In genomic region chr8:70831517-70831916, GRCm38 (mm10) we compare ENCODE assay signal across 26 mouse cellular contexts. TPM values are rescaled to one million over a fixed set of nuclear protein-coding genes. Genes with fewer than 3 reads are reported as not detected.
DNase-seq lines count a peak whose midpoint lies in the region; ATAC-seq and TF ChIP-seq lines count a peak whose summit lies in the region.
"Had no signal": no experiment of that assay in that cellular context is flagged by ENCODE, and none has a peak within 500 bp of the region (broad histone marks: within the 10 kb centered on the region; RNA-seq: fewer than 3 reads in every experiment).

No protein-coding gene starts in this region.

- peaks cover 17% of the 10 kb centered on the region for H3K4me1 ChIP-seq in heart, postnatal 0 days (ENCODE audit: control insufficient read depth, insufficient read depth)
- peaks cover 18% of the 10 kb centered on the region for H3K4me1 ChIP-seq in heart, embryonic 10.5 days
- 0 out of 2 replicates have a peak, but pooled peaks cover 2% of the 10 kb centered on the region for H3K4me1 ChIP-seq in midbrain, embryonic 11.5 days (ENCODE audit: control insufficient read depth, insufficient read depth, low read length)
- H3K4me1 ChIP-seq in midbrain, embryonic 14.5 days (ENCODE audit: control insufficient read depth, insufficient read depth, low read length), result no peaks in the 10 kb centered on the region
- H3K4me1 ChIP-seq: embryonic facial prominence, embryonic 13.5 days had no signal

- TF ChIP-seq CTCF in heart, postnatal 0 days (IDR thresholded peaks at IDR 0.05; ENCODE audit: low read depth), result no peak

- intact Hi-C loops in gastrocnemius, postnatal 36 days (cut with DNase I), result no loop called here

- no peaks in the 10 kb centered on the region for H3K27me3 ChIP-seq in heart, postnatal 0 days (ENCODE audit: control insufficient read depth, insufficient read depth, low read length)
- H3K27me3 ChIP-seq in heart, embryonic 10.5 days (ENCODE audit: insufficient read depth, poor library complexity, severe bottlenecking), result peaks cover 20% of the 10 kb centered on the region; the same call in 1 of the 2 replicates
- H3K27me3 ChIP-seq in midbrain, embryonic 11.5 days (ENCODE audit: control insufficient read depth, insufficient read depth, low read length), result no peaks in the 10 kb centered on the region
- no peaks in the 10 kb centered on the region for H3K27me3 ChIP-seq in midbrain, embryonic 14.5 days (ENCODE audit: control insufficient read depth, insufficient read depth, low read length)
- H3K27me3 ChIP-seq: embryonic facial prominence, embryonic 13.5 days; limb, embryonic 13.5 days; midbrain, embryonic 12.5 days; neural tube, embryonic 13.5 days had no signal

- 0 out of 2 replicates have a peak overlapping the region, but pooled peaks have one; percentile 4 for H3K27ac ChIP-seq in heart, postnatal 0 days (ENCODE audit: low read depth)
- H3K27ac ChIP-seq in heart, embryonic 10.5 days, result no peak overlapping the region
- H3K27ac ChIP-seq in midbrain, embryonic 11.5 days (ENCODE audit: low read depth, low read length), result no peak overlapping the region
- no peak overlapping the region for H3K27ac ChIP-seq in midbrain, embryonic 14.5 days (replicated peaks; ENCODE audit: low read depth, low read length)
- H3K27ac ChIP-seq: embryonic facial prominence, embryonic 13.5 days; left cerebral cortex, adult 2 months; limb, embryonic 13.5 days; liver, embryonic 14.5 days; midbrain, embryonic 12.5 days; neural tube, embryonic 13.5 days had no signal

- 90% methylated on average over 8 of the region's 8 CpGs for WGBS in heart, postnatal 0 days
- WGBS in heart, embryonic 10.5 days, result 84% methylated on average over 8 of the region's 8 CpGs
- WGBS in midbrain, embryonic 11.5 days, result 90% methylated on average over 8 of the region's 8 CpGs
- WGBS in midbrain, embryonic 14.5 days, result 86% methylated on average over 8 of the region's 8 CpGs

- H3K9ac ChIP-seq in heart, postnatal 0 days (replicated peaks; ENCODE audit: low read depth, low read length), result no peak overlapping the region
- 0 out of 2 replicates have a peak overlapping the region, but pooled peaks have one; percentile 4 for H3K9ac ChIP-seq in midbrain, embryonic 11.5 days (ENCODE audit: low read length)
- H3K9ac ChIP-seq in midbrain, embryonic 14.5 days (replicated peaks; ENCODE audit: low read length), result no peak overlapping the region; the same call in 1 of the 2 replicates
- H3K9ac ChIP-seq: limb, embryonic 13.5 days; liver, embryonic 14.5 days; lung, embryonic 14.5 days; midbrain, embryonic 12.5 days had no signal

- H3K4me2 ChIP-seq in heart, postnatal 0 days (ENCODE audit: low read depth, low read length), result no peak overlapping the region
- no peak overlapping the region for H3K4me2 ChIP-seq in midbrain, embryonic 11.5 days
- H3K4me2 ChIP-seq in midbrain, embryonic 14.5 days (ENCODE audit: low read length), result no peak overlapping the region
- H3K4me2 ChIP-seq: embryonic facial prominence, embryonic 13.5 days; limb, embryonic 13.5 days; lung, embryonic 14.5 days; midbrain, embryonic 12.5 days; neural tube, embryonic 13.5 days had no signal

- DNase-seq in heart, postnatal 0 days (ENCODE audit: low spot score), result no peak
- DNase-seq in heart, embryonic 10.5 days (ENCODE audit: low spot score), result no peak
- DNase-seq in midbrain, embryonic 11.5 days (ENCODE audit: low spot score, missing footprints), result no peak
- no peak for DNase-seq in midbrain, embryonic 14.5 days
- peak; percentile 58 to 60 for DNase-seq in gastrocnemius, postnatal 36 days
- DNase-seq in layer of hippocampus, adult 11-12 months (ENCODE audit: low spot score), result no peak
- DNase-seq: adrenal gland, postnatal 36 days; B cell, adult 2 months; cerebellum, adult 18-20 months; cerebellum, postnatal 10 days; kidney, adult 18-20 months; kidney, postnatal 4 days; lung, embryonic 14.5 days; lung, postnatal 14 days; right cerebral cortex, postnatal 4 days had no signal

- TF ChIP-seq EP300 in heart, postnatal 0 days (IDR thresholded peaks at IDR 0.05; ENCODE audit: low read depth), result no peak

- peaks cover 11% of the 10 kb centered on the region; the same call in 1 of the 2 replicates for H3K36me3 ChIP-seq in heart, postnatal 0 days (replicated peaks; ENCODE audit: control insufficient read depth, insufficient read depth, low read length)
- peaks cover 5% of the 10 kb centered on the region; the same call in 1 of the 2 replicates for H3K36me3 ChIP-seq in heart, embryonic 10.5 days
- peaks cover 2% of the 10 kb centered on the region; the same call in 1 of the 2 replicates for H3K36me3 ChIP-seq in midbrain, embryonic 11.5 days (ENCODE audit: control insufficient read depth, insufficient read depth, low read length)
- 0 out of 2 replicates have a peak, but pooled peaks cover 2% of the 10 kb centered on the region for H3K36me3 ChIP-seq in midbrain, embryonic 14.5 days (ENCODE audit: control insufficient read depth, insufficient read depth, low read length)

- no peak for ATAC-seq in heart, postnatal 0 days (ENCODE audit: insufficient read depth, low read depth)
- ATAC-seq in midbrain, embryonic 11.5 days (ENCODE audit: low FRiP score), result no peak
- ATAC-seq in midbrain, embryonic 14.5 days (ENCODE audit: low FRiP score, low TSS enrichment), result no peak
- ATAC-seq: forebrain, embryonic 14.5 days; hindbrain, embryonic 16.5 days had no signal

- H3K4me3 ChIP-seq in heart, postnatal 0 days (ENCODE audit: low read depth, low read length), result no peak overlapping the region
- H3K4me3 ChIP-seq in heart, embryonic 10.5 days, result no peak overlapping the region
- H3K4me3 ChIP-seq in midbrain, embryonic 11.5 days (ENCODE audit: low read depth, low read length), result no peak overlapping the region
- H3K4me3 ChIP-seq in midbrain, embryonic 14.5 days (replicated peaks; ENCODE audit: low read depth, low read length), result no peak overlapping the region
- H3K4me3 ChIP-seq: embryonic facial prominence, embryonic 13.5 days; erythroblast, embryonic 14.5 days; left cerebral cortex, adult 2 months; limb, embryonic 13.5 days; midbrain, embryonic 12.5 days; neural tube, embryonic 13.5 days had no signal

- no peaks in the 10 kb centered on the region for H3K9me3 ChIP-seq in heart, postnatal 0 days (replicated peaks; ENCODE audit: control insufficient read depth, low read length)
- no peaks in the 10 kb centered on the region for H3K9me3 ChIP-seq in heart, embryonic 10.5 days
- H3K9me3 ChIP-seq in midbrain, embryonic 11.5 days (ENCODE audit: control insufficient read depth, low read length), result no peaks in the 10 kb centered on the region
- H3K9me3 ChIP-seq in midbrain, embryonic 14.5 days (ENCODE audit: control insufficient read depth, low read length), result no peaks in the 10 kb centered on the region
- H3K9me3 ChIP-seq: embryonic facial prominence, embryonic 13.5 days; midbrain, embryonic 12.5 days; neural tube, embryonic 13.5 days had no signal

RNA-seq across cellular contexts. Expression of gene Arrdc2, which starts 8.0 kb away (rescaled TPM):
- 4.5 and 38.1 TPM in 2 replicates for total RNA-seq in heart, postnatal 0 days (2014; rRNA removed; ENCODE audit: low replicate concordance)
- polyA plus RNA-seq in heart, postnatal 0 days (2015; fragmentation: Nextera tagmentation; extraction: Ambion mirVana), result 3.0 and 3.6 TPM in 2 replicates
- 3.7 and 3.8 TPM in 2 replicates for polyA plus RNA-seq in heart, embryonic 10.5 days (2016; fragmentation: Nextera tagmentation; extraction: Ambion mirVana)
- polyA plus RNA-seq in midbrain, embryonic 11.5 days (2014; fragmentation: Nextera tagmentation; extraction: Ambion mirVana), result 7.1 and 8.0 TPM in 2 replicates
- polyA plus RNA-seq in midbrain, embryonic 14.5 days (2014; fragmentation: Nextera tagmentation; extraction: Ambion mirVana), result 7.1 and 7.5 TPM in 2 replicates
- 10 to 100 TPM; 47.9 to 92.8 TPM for total RNA-seq in gastrocnemius, postnatal 36 days (2021)

RNA-seq across cellular contexts. Expression of gene Il12rb1, which starts 23.3 kb away (rescaled TPM):
- 0.08 TPM in 1 of 2 replicates, not detected in the other for total RNA-seq in heart, postnatal 0 days (2014; rRNA removed; ENCODE audit: low replicate concordance)
- polyA plus RNA-seq in heart, postnatal 0 days (2015; fragmentation: Nextera tagmentation; extraction: Ambion mirVana), result not detected in 2 replicates
- polyA plus RNA-seq in heart, embryonic 10.5 days (2016; fragmentation: Nextera tagmentation; extraction: Ambion mirVana), result 0.12 TPM in 1 of 2 replicates, not detected in the other
- polyA plus RNA-seq in midbrain, embryonic 11.5 days (2014; fragmentation: Nextera tagmentation; extraction: Ambion mirVana), result 0.38 TPM in 1 of 2 replicates, not detected in the other
- 0.45 TPM in 1 of 2 replicates, not detected in the other for polyA plus RNA-seq in midbrain, embryonic 14.5 days (2014; fragmentation: Nextera tagmentation; extraction: Ambion mirVana)
- under 1 TPM in 1 of 2 experiments, not detected in 1; 0.15 TPM for total RNA-seq in gastrocnemius, postnatal 36 days (2021)
- total RNA-seq: adrenal gland, postnatal 36 days; heart, postnatal 25 days had no signal
- polyA plus RNA-seq: forebrain, embryonic 14.5 days; heart, embryonic 14.5 days; neural tube, embryonic 13.5 days had no signal

RNA-seq across cellular contexts. Expression of gene Mast3, which starts 26.7 kb away (rescaled TPM):
- total RNA-seq in heart, postnatal 0 days (2014; rRNA removed; ENCODE audit: low replicate concordance), result 3.0 and 5.6 TPM in 2 replicates
- 2.3 and 3.2 TPM in 2 replicates for polyA plus RNA-seq in heart, postnatal 0 days (2015; fragmentation: Nextera tagmentation; extraction: Ambion mirVana)
- 7.9 and 9.3 TPM in 2 replicates for polyA plus RNA-seq in heart, embryonic 10.5 days (2016; fragmentation: Nextera tagmentation; extraction: Ambion mirVana)
- 9.1 and 10.1 TPM in 2 replicates for polyA plus RNA-seq in midbrain, embryonic 11.5 days (2014; fragmentation: Nextera tagmentation; extraction: Ambion mirVana)
- 22.7 and 24.3 TPM in 2 replicates for polyA plus RNA-seq in midbrain, embryonic 14.5 days (2014; fragmentation: Nextera tagmentation; extraction: Ambion mirVana)
- 1 to 10 TPM; 2.9 to 4.1 TPM for total RNA-seq in gastrocnemius, postnatal 36 days (2021)

RNA-seq across cellular contexts. Expression of gene Kcnn1, which starts 31.5 kb away (rescaled TPM):
- total RNA-seq in heart, postnatal 0 days (2014; rRNA removed; ENCODE audit: low replicate concordance), result 7.5 and 25.2 TPM in 2 replicates
- 3.4 TPM in 2 replicates for polyA plus RNA-seq in heart, postnatal 0 days (2015; fragmentation: Nextera tagmentation; extraction: Ambion mirVana)
- 1.1 and 1.6 TPM in 2 replicates for polyA plus RNA-seq in heart, embryonic 10.5 days (2016; fragmentation: Nextera tagmentation; extraction: Ambion mirVana)
- polyA plus RNA-seq in midbrain, embryonic 11.5 days (2014; fragmentation: Nextera tagmentation; extraction: Ambion mirVana), result 10.9 and 12.4 TPM in 2 replicates
- 13.3 and 16.0 TPM in 2 replicates for polyA plus RNA-seq in midbrain, embryonic 14.5 days (2014; fragmentation: Nextera tagmentation; extraction: Ambion mirVana)
- 10 to 100 TPM; 12.8 to 18.3 TPM for total RNA-seq in gastrocnemius, postnatal 36 days (2021)

RNA-seq across cellular contexts. Expression of gene Ccdc124, which starts 42.2 kb away (rescaled TPM):
- total RNA-seq in heart, postnatal 0 days (2014; rRNA removed; ENCODE audit: low replicate concordance), result 12.6 and 32.0 TPM in 2 replicates
- polyA plus RNA-seq in heart, postnatal 0 days (2015; fragmentation: Nextera tagmentation; extraction: Ambion mirVana), result 77.9 and 79.5 TPM in 2 replicates
- polyA plus RNA-seq in heart, embryonic 10.5 days (2016; fragmentation: Nextera tagmentation; extraction: Ambion mirVana), result 120 and 143 TPM in 2 replicates
- 161 and 166 TPM in 2 replicates for polyA plus RNA-seq in midbrain, embryonic 11.5 days (2014; fragmentation: Nextera tagmentation; extraction: Ambion mirVana)
- 149 and 178 TPM in 2 replicates for polyA plus RNA-seq in midbrain, embryonic 14.5 days (2014; fragmentation: Nextera tagmentation; extraction: Ambion mirVana)
- total RNA-seq in gastrocnemius, postnatal 36 days (2021), result 10 to 100 TPM; 56.2 to 64.3 TPM

Comparison
In these comparisons a context has a peak if more than half of its experiments do, and no peak if none do; other contexts are left out.
1. DNase-seq: peak in gastrocnemius, postnatal 36 days (2 of 2); none in heart, postnatal 0 days (single experiment), heart, embryonic 10.5 days (single experiment), midbrain, embryonic 11.5 days (single experiment), midbrain, embryonic 14.5 days (single experiment) and layer of hippocampus, adult 11-12 months (single experiment).